11 mouse cellular contexts compared by ENCODE assay signal in the genomic region with DNA sequence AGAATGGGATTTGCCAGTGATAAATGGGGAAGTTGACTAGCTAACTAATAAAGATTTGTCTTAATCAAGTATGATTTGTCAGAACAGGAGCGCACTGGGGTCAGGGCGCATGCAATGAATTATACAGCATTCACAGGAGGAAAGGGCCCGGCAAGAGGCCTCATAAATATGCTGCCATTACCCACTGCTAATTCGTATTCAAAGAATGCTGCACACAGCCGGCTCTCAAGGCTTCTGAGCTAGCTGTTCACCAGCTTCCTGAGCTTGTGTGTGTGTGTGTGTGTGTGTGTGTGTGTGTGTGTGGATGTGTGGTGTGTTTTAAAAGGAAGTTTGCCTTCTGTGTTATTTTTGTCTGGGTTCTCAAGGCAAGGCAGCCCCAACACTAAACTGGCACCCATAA.
DNase-seq lines count a peak whose midpoint lies in the region; ATAC-seq lines count a peak whose summit lies in the region.
"Had no signal": no experiment of that assay in that cellular context is flagged by ENCODE, and none has a peak within 500 bp of the region (broad histone marks: within the 10 kb centered on the region; RNA-seq: fewer than 3 reads in every experiment).

No protein-coding gene starts in this region.

- H3K4me1 ChIP-seq in neural tube, embryonic 12.5 days, result peaks cover 11% of the 10 kb centered on the region

- intact Hi-C loops in left cerebral cortex, postnatal 25 days (cut with DNase I), result no loop called here

- peak; percentile 41; the same call in 1 of the 2 replicates for ATAC-seq in neural tube, embryonic 12.5 days (ENCODE audit: low FRiP score, low read depth)
- ATAC-seq: intestine, embryonic 16.5 days had no signal

- no peak overlapping the region for H3K4me3 ChIP-seq in neural tube, embryonic 12.5 days
- H3K4me3 ChIP-seq: limb, embryonic 12.5 days had no signal

- no peak overlapping the region for H3K9ac ChIP-seq in neural tube, embryonic 12.5 days
- H3K9ac ChIP-seq: limb, embryonic 12.5 days had no signal

- WGBS in neural tube, embryonic 12.5 days, result 4% methylated on average over 5 of the region's 5 CpGs

- H3K27me3 ChIP-seq in neural tube, embryonic 12.5 days (replicated peaks), result no peaks in the 10 kb centered on the region
- H3K27me3 ChIP-seq: limb, embryonic 12.5 days had no signal

- no peak overlapping the region for H3K4me2 ChIP-seq in neural tube, embryonic 12.5 days (replicated peaks)
- H3K4me2 ChIP-seq: limb, embryonic 12.5 days had no signal

- no peaks in the 10 kb centered on the region for H3K9me3 ChIP-seq in neural tube, embryonic 12.5 days
- H3K9me3 ChIP-seq: limb, embryonic 12.5 days had no signal

- H3K27ac ChIP-seq in neural tube, embryonic 12.5 days, result no peak overlapping the region
- H3K27ac ChIP-seq: limb, embryonic 12.5 days had no signal

- no peaks in the 10 kb centered on the region for H3K36me3 ChIP-seq in neural tube, embryonic 12.5 days
- H3K36me3 ChIP-seq: limb, embryonic 12.5 days had no signal

- DNase-seq in kidney, adult 18-20 months, result peak; percentile 28
- DNase-seq in kidney, adult 11 months, result no peak
- DNase-seq in forelimb bud, embryonic 11.5 days (ENCODE audit: low read depth, low spot score), result peak; percentile 53
- DNase-seq in kidney, postnatal 14 days, result peak; percentile 54
- DNase-seq in urinary bladder, adult 2 months (ENCODE audit: low spot score), result no peak
- DNase-seq in layer of hippocampus, adult 9-11 months, result no peak
- no peak for DNase-seq in left cerebral cortex, postnatal 25 days (ENCODE audit: low spot score in 2 of 2)
- DNase-seq: adrenal gland, postnatal 36 days had no signal

Comparison
In these comparisons a context has a peak if more than half of its experiments do, and no peak if none do; other contexts are left out.
1. DNase-seq: peak in kidney, adult 18-20 months (single experiment), forelimb bud, embryonic 11.5 days (single experiment) and kidney, postnatal 14 days (single experiment); none in kidney, adult 11 months (single experiment), urinary bladder, adult 2 months (single experiment), layer of hippocampus, adult 9-11 months (single experiment) and left cerebral cortex, postnatal 25 days (0 of 2).